Mouse (Mus musculus): ENCODE measurements around the gene Rab7. TPM values are rescaled to one million over a fixed set of nuclear protein-coding genes. Genes with fewer than 3 reads are reported as not detected.
A peak's percentile ranks its signal among the peaks of the same experiment; 100 is the strongest.

Rab7 gene
- total RNA-seq (2021): 100 to 1,000 TPM; 186 to 187 TPM
- long read RNA-seq, experiment 1, transcript Rab7-205 (6 exons, 2,159 nt): major isoform, 274 of 309 reads
- long read RNA-seq, experiment 1, partial matches to known transcripts: 9 of 309 reads
- long read RNA-seq, experiment 1, other reads (novel, unspliced or antisense): 26 of 309 reads
- long read RNA-seq, experiment 2, transcript Rab7-205 (6 exons, 2,159 nt): major isoform, 260 of 281 reads
- long read RNA-seq, experiment 2, partial matches to known transcripts: 4 of 281 reads
- long read RNA-seq, experiment 2, other reads (novel, unspliced or antisense): 17 of 281 reads

DNA sequence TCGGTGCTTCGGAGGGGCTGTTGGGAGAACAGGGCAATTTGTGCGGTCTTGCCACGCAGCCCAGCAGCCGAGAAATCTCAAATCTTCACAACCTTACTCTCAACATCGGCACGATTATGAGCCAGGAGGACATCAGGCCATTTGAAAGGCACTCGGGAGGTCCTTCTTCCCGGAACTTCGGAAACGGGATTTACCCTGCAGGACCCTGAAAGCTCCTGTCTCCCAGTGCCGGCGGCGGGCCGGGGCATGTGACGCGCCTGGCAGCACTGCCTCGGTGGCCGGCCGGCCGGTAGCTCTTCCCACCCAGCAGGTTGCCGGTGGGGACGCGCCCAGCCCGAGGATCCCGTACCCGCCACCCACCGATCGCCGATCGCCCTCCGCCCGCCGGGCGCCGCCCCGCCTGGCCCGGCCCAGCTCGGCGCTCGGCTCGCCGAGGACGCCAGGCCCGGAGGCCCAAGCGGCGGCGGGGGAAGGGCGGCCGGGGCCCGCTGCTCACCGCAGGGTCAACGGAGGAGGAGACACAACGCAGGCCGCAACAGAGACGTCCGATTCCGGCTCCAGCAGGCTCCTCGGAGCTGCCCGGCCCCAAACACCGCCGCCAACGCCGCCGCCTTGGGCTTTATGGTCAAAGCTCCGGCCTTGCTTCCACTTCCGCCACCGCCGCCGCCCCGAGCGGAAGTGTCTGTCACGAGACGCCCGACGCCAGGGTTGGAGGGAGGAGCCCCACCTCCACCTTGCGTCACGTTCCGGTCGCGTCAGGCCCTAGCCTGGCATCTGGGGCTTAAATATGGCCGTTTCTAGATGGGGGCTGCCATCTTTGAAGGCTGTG, at the start of gene Rab7:
TSS of gene Rab7 (minus strand) at position 694 of the 829 bp plus-strand sequence.
- DNase-seq: peak; percentile 94

DNA sequence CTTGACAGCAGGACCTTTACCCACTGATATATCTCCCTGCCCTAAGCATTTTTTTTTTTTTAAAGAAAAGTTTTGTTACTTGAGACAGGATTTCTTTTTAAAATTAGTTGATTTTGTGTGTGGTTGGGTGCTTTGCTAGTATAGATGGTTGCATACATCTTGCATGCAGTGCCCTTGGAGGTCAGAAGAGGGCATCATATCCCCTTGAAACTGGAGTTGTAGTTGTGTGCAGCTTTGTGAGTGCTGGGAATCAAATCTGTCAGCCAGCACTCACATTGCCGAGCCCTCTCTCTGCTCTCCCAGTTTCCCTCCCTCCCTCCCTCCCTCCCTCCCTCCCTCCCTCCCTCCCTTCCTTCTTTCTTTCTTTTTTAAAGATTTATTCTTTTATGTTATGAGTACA, 43.9 kb upstream of the Rab7 start:
- no peak for DNase-seq

DNA sequence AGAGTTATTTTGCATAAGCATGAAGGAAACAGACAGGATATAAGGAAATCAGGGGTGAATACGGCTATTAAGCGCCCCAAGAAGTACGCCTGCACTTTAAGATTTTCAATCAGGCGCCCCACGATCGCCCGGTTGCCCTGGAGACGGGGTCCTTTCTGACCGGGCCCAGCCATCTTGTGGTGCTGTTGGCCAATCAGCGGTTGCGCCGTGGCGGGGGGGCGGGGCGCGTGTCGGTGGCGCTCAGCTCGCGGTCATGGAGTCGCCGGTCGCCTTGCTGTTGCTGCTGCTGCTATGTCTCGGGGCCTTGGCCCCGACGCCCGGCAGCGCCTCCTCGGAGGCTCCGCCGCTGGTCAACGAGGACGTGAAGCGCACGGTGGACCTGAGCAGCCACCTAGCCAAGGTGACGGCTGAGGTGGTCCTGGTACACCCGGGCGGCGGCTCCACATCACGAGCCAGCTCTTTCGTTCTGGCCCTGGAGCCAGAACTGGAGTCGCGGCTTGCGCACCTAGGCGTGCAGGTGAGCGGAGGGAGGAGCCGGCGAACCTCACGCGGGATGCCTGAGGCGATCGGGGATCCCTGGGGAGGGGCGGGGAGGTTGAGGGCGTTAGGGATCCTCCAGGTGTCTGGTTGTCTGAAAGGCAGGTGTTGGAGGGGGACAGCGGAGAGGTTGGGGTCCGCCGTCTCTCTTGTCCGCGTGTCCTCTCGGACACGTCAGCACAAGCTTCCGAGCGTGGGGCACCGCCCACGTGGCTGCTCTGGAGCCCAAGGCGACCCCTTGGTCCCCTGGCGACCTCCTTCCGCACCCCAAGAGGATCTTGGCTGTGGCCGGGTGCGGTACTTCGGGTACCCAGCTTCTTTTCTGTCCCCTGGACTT, 39.4 kb upstream of the Rab7 start, which contains the start of gene Rpn1:
TSS of gene Rpn1 (plus strand) at position 205 of the 874 bp plus-strand sequence.
- peak; percentile 98 for DNase-seq

DNA sequence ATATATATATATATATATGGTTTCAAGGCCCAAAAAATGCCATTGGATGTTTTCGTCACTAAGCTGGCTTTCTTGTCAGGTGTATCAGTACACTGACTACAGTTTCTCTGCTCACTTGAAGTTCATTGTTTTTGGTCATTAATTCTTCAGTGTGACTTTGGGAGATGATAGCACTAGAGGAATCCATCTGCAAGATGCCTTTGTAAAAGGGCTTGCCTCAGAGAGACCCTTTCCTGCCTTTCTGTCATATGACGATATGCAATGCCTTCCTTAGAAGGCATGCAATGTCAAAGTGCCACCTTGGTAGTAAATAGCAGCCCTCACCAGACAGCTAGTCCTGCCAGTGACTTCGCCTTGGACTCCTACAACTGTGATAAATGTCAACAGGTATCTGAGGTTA, 38.6 kb upstream of the Rab7 start:
- no peak for DNase-seq

DNA sequence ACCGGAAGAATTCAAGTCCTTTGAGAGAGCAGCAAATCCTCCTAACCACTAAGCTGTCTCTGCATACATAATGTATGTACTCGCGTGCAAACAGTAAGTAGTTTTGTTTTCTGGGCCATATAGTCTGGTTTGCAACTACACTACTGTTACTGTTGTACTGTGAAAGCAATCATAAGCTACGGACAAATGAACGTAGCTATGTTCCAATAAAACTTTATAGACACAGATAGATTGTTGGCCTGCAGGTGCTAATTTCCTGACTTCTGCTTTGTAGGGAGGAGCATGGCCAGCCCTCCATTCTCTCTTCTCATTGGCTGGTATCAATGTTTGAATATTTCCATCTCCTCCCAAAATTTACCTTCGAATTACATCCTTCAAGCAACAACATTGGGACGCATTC, 38.0 kb upstream of the Rab7 start:
- DNase-seq: no peak

DNA sequence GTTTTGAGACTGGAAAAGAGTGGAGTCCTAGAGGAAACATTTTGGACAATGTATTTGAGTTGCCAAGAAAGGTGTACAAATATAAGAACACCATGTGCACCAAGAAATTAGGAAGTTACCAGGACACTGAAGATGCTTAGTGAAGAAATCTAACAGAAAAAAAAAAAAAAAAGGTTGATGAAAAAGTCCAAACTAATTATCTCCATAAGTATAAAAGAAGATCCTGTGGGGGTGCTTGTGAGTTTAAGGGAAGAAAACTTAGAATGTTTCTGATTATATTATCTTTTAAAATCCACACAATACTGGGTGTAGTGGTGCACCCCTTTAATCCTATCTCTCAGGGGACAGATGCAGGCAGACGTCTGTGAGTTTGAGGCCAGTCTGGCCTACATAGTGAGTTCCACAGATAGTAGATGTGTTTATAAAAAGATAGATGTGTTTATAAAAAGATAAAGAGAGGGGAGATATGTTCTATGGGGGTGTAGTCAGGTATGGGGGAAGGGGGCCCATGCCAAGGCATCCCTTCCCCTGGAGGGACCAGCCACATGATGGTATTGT, 31.0 kb upstream of the Rab7 start:
- no peak for DNase-seq

DNA sequence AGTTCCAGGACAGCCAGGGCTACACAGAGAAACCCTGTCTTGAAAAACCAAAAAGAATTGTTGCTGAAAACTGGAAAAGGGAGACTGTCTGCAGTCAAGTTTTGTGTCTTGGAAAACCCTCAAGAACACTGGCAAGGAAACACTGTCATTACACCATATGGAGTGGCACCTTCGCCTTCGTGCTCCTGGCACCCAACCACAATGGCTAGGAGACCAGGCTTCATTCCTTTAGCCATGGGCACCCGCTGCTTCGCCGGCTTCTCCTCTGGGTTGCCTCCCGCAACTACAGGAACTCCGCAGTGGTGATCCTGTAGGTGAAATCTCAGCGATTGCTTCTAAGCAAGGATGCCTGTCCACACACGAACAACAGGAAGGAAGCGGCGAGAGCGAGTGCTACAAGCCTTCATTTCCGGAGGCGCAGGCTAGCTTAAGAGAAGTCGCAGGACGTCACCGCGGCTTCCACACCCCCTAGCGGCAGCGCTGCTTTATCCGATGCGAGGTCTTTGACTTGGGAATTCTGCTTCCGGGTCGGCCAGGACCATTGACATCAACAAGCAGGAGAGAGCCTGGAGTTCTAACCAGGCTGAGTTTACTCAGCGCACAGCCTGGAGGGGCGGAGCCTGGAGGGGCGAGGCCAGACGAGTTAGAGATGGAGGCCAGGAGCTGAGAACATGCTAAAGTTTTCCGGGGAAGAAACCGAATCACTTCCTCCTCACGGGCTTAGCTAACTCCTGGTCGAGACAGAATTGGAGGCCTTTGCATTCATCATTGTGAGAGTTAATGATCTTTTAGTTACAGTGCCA, 29.9 kb upstream of the Rab7 start:
- peak; percentile 93 for DNase-seq

DNA sequence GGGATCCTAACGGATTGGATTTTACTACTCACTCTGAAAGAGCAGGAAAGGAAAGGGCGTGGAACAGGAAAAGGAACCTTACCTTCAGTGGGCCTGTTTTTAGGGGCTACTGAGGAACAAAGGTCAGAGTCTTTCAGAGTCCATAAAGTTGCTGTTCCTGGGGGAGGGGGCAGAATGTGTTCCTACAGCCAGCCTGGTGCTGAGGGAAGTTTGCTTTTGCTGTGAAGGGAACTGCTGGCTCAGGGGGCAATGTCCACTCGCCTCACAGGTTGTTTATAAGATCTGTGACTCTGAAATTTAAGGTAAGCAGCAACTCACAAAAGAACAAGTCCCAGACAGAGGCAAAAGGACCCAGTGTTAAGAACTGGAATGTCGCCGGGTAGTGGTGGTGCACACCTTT, 26.1 kb upstream of the Rab7 start:
- no peak for DNase-seq

DNA sequence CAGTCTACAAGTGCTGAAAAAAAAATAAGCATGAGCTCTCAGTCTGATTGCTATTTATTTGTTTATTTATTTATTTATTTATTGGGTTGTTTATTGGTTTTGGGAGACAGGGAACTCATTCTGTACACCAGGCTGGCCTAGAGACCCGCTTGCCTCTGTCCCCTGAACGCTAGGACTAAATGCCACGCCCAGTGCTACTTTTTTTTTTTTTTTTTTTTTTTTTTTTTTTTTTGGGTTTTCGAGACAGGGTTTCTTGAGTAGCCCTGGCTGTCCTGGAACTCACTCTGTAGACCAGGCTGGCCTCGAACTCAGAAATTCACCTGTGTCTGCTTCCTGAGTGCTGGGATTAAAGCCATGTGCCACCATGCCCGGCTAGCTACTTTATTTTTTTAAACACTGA, 25.4 kb upstream of the Rab7 start:
- no peak for DNase-seq

DNA sequence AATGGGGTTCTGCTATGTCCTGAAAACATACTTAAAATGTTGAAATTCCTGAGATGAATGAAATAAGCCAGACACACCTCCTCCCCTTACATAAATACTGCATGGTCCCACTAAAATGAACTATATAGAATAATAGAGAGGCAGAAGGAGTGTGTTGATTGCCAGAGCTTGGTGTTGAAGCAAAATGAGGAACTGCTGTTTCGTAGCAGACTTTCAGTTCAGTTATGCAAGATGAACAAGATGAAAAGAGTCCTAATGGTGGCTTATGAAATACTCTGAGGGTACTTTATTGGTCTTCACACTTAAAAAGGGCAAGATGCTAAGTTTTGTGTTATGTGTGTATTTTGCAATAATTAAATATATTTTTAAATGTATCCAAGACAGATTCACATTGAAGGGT, 23.7 kb upstream of the Rab7 start:
- DNase-seq: no peak

DNA sequence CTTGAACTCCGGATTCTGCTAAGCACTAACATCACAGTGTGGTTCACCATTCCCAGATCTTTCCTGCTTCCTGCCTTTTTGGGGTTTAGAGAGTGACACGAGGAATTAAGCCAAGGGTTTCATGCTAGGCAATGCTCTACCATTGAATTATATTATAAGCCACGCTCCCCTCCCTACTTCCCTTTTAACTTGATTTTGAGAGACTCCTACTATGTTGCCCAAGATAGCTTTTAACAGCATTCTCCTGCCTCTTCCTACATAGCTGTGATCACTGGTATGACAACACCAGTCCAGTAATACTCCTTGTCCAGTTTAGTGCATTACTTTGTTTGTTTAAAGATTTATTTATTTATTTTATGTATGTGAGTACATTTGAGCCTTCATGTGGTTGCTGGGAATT, 22.7 kb upstream of the Rab7 start:
- DNase-seq: no peak

DNA sequence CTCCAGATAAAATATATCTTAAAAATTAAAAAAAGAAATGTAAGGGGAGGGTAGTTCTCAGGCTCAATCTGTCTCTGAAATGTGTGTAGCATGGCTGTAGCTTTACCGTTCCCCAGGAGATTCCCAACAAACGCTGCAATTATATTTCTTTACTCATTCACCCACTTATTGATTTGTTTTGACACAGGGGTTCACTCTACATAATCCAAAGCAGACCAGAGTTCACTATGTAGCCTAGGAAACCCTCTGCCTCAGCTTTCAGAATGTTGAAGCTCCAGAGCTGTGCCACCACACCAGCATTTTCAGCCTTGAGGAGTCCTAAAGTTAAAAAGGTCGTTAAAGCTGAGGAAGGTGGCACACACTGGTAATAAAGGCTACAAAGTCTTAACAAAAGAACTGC, 20.9 kb upstream of the Rab7 start:
- DNase-seq: no peak

DNA sequence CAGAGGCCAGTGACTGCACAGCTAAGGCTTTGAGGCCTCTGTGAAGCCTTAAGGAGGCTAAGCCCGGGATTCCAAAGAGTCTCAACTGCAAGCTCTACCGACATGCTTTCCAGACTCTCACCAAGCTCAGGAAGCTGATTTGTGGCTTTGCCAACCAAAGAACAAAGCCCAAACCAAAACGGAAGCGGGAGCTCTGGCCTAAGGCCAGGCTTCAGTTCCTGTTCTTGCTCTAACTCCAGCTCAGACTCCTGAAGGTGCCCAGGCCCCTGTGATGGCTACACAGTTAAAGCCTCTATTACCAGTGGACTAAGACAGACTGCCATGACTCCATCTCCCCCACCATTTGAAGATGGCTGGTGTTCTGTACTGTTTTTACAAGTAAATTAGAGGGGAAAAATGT, 20.0 kb upstream of the Rab7 start:
- peak; percentile 24 for DNase-seq

DNA sequence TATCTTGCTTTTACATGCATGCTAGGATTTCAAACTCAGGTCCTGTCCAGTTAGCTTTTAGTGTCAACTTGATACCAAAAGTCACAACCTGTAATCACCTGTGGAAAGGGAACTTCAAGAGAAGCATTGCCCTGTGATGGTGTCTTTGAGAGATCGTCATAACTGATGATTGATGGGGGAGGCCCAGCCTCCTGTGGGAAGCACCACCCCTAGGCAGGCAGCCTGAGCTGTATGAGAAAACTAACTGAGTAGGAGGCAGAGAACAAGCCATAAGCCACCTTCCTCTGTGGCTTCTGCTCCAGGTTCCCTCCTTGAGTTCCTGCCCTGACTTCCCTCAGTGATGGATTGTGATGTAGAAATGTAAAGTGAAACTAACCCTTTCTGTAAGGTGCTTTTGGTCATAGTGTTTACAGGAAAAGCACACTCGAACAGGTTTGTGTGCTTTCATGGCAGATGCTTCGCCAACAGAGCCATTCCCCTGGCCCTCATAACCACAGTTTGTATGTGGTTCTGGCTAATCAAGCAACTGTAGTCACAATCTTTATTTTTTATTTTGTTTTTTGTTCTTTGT, 19.1 kb upstream of the Rab7 start:
- DNase-seq: no peak

DNA sequence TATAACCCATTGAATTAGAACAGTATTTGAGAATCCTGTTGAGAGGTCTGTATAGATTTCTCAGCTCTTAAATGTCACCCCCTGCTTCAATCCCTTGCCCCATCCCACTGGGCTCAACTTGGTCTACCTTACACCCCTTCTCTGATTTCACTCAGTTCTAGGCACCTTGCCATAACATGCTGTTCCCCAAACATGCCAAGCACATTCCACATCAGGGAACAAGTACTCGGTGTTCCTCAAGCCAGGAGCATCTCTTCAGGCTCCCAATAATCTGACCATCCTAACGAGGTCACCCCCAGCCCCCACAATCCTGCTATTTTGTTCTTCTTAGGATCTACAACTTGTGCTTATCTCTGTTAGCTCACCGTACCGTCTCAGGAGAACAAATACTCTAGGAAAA, 17.3 kb upstream of the Rab7 start:
- DNase-seq: no peak

DNA sequence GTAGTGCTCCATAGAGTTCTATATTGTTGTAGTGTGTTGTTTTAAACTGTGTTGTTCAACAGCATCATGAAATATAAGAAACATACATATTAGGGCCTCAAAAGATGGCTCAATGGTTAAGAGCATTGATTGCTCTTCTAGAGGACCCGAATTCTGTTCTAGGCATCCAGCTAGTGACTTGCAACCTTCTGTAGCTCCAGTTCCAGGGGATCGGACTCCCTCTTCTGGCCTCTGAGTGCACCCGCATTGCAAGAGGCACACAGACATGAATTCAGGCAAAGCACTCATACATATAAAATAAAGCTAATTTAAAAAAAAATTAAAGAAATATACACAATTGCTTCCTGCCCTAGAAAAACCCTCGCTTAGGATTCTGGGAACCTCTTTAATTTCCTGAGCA, 16.3 kb upstream of the Rab7 start:
- DNase-seq: no peak

DNA sequence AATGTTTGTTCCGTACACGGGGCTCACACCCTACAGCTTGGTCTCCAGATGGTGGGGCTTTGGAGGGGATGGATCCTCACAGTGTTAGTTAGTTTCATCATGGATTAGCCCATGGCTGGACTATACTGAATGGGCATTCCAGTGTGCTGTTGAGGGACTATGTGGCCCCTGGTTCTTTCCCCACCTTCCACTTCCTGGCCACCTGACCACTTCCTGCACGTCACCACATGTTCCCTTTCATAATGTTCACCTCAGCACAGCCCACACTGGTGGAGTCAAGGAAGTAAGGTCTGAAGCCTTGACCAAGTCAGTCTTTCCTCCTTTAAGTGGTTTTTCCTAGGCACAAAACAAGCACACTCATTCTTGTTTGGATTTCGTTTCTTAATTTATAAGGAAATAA, 15.5 kb upstream of the Rab7 start:
- no peak for DNase-seq

DNA sequence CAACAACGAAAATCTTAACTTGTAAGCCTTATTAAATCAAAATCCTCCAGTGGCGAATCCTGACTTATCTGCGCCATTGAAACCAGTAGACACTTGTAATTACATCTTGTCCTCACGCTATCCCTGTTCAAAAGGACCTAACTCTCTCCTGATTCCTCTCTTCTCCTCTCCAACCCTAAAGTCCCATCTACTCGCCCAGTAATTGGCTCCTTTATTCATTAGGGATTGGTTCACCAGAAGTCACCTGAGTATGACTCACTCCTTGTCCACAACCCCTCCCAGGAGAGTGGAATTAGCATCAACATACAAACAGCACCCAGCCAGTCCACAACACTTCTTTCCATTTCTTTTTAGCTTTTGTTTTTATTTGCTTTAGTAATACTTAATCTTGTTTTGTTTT, 14.8 kb upstream of the Rab7 start:
- DNase-seq: no peak

DNA sequence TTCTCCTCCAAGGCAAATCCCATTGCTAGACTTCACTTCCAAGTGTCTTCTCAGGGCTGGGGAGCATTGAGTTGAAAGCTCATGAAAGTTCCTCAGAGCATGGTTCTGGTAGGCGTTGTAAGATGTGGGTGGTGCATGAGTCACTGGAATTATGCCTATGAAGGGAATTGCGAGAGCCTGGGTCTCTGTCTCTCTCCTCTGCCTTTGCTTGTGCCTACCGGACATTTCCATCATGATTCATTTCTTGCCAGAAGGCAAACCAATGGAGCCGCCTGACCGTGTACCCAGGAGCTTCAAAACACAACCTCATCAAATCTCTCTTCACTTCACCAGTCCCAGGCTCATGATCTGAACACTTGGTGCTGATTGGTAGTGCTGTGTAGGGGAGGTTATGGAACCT, 11.8 kb upstream of the Rab7 start:
- DNase-seq: no peak

DNA sequence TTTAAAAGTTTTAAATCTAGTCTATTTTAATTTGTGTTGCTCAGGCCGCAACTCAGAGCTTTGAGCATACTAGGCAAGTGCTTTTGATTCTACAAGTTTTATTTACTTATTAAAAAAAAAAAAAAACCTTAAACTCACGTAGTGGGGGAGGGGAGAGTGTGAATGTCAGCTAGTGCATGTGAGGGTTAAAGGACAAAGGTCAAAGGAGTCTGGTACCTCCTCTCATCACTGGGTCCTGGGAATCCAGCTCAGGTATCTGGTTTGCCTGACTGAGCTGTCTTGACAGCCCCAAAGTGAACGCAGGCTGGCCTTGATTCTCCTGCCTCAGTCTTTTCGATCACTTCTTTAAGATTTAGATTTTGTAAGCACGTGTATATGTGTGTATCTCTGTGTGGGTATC, 10.6 kb upstream of the Rab7 start:
- no peak for DNase-seq

All from gastrocnemius, postnatal 10 days (tissue).